Mouse (Mus musculus): ENCODE measurements around the gene Adamts7. TPM values are rescaled to one million over a fixed set of nuclear protein-coding genes. Genes with fewer than 3 reads are reported as not detected.

Adamts7 gene
- polyA plus RNA-seq, 1 experiment, result 9.8 TPM

- Histone ChIP-seq H3K79me3 (ENCODE audit: low read depth) (no peaks in the 10 kb centered on the region), H3K4me3 (ENCODE audit: insufficient read depth, poor library complexity, severe bottlenecking) (no peak overlapping the region), H3K36me3 (ENCODE audit: control insufficient read depth, insufficient read depth) (no peaks in the 10 kb centered on the region), H3K79me2 (ENCODE audit: control insufficient read depth, insufficient read depth) (no peaks in the 10 kb centered on the region), H3K27me3 (ENCODE audit: control insufficient read depth, insufficient read depth, insufficient read length) (no peaks in the 10 kb centered on the region), H3ac (ENCODE audit: control insufficient read depth, insufficient read length, low read depth) (no peak overlapping the region)
- no peak for TF ChIP-seq USF1 (IDR thresholded peaks at IDR 0.05; ENCODE audit: low read depth)
- no peak for TF ChIP-seq FOSL1 (IDR thresholded peaks at IDR 0.05; ENCODE audit: insufficient read depth, low read length, poor library complexity, severe bottlenecking)
- TF ChIP-seq CEBPB (IDR thresholded peaks at IDR 0.05; ENCODE audit: low read depth), result no peak
- TF ChIP-seq MAX (IDR thresholded peaks at IDR 0.05), result no peak
- no peak for TF ChIP-seq CTCF (IDR thresholded peaks at IDR 0.05; ENCODE audit: control insufficient read depth, insufficient read depth, insufficient read length)
- no peak for TF ChIP-seq MYOG (IDR thresholded peaks at IDR 0.05; ENCODE audit: control insufficient read depth, extremely low read depth, insufficient read length)
- TF ChIP-seq MYOD1 (IDR thresholded peaks at IDR 0.05; ENCODE audit: control insufficient read depth, insufficient read length, low read depth), result no peak
These were observed 26.7 kb upstream of the Adamts7 start for GRCm38 (mm10) chr9:90135963-90136677.

- no peaks in the 10 kb centered on the region for H3K27me3 ChIP-seq (ENCODE audit: control insufficient read depth, insufficient read depth, insufficient read length)
- H3K36me3 ChIP-seq (ENCODE audit: control insufficient read depth, insufficient read depth), result no peaks in the 10 kb centered on the region
- no peak for TF ChIP-seq MAX (IDR thresholded peaks at IDR 0.05)
- no peak for TF ChIP-seq MYOD1 (IDR thresholded peaks at IDR 0.05; ENCODE audit: control insufficient read depth, insufficient read length, low read depth)
- H3K4me3 ChIP-seq (ENCODE audit: insufficient read depth, poor library complexity, severe bottlenecking), result no peak overlapping the region
- H3K79me3 ChIP-seq (ENCODE audit: low read depth), result no peaks in the 10 kb centered on the region
- H3ac ChIP-seq (ENCODE audit: control insufficient read depth, insufficient read length, low read depth), result no peak overlapping the region
- no peaks in the 10 kb centered on the region for H3K79me2 ChIP-seq (ENCODE audit: control insufficient read depth, insufficient read depth)
These were observed 26.2 kb upstream of the Adamts7 start for GRCm38 (mm10) chr9:90136678-90136965.

GRCm38 (mm10) chr9:90145788-90146187, 17.1 kb upstream of the Adamts7 start:
- no peak overlapping the region for H3ac ChIP-seq (ENCODE audit: control insufficient read depth, insufficient read length, low read depth)
- no peak for TF ChIP-seq CTCF (IDR thresholded peaks at IDR 0.05; ENCODE audit: control insufficient read depth, insufficient read depth, insufficient read length)
- TF ChIP-seq MYOD1 (IDR thresholded peaks at IDR 0.05; ENCODE audit: control insufficient read depth, insufficient read length, low read depth), result no peak
- TF ChIP-seq FOSL1 (IDR thresholded peaks at IDR 0.05; ENCODE audit: insufficient read depth, low read length, poor library complexity, severe bottlenecking), result no peak
- no peak for TF ChIP-seq USF1 (IDR thresholded peaks at IDR 0.05; ENCODE audit: low read depth)
- TF ChIP-seq MYOG (IDR thresholded peaks at IDR 0.05; ENCODE audit: control insufficient read depth, extremely low read depth, insufficient read length), result no peak
- H3K36me3 ChIP-seq (ENCODE audit: control insufficient read depth, insufficient read depth), result no peaks in the 10 kb centered on the region
- no peak overlapping the region for H3K4me3 ChIP-seq (ENCODE audit: insufficient read depth, poor library complexity, severe bottlenecking)
- H3K27me3 ChIP-seq (ENCODE audit: control insufficient read depth, insufficient read depth, insufficient read length), result no peaks in the 10 kb centered on the region
- no peaks in the 10 kb centered on the region for H3K79me2 ChIP-seq (ENCODE audit: control insufficient read depth, insufficient read depth)
- no peaks in the 10 kb centered on the region for H3K79me3 ChIP-seq (ENCODE audit: low read depth)

- Histone ChIP-seq H3K79me3 (ENCODE audit: low read depth) (no peaks in the 10 kb centered on the region), H3K79me2 (ENCODE audit: control insufficient read depth, insufficient read depth) (no peaks in the 10 kb centered on the region), H3ac (ENCODE audit: control insufficient read depth, insufficient read length, low read depth) (no peak overlapping the region), H3K4me3 (ENCODE audit: insufficient read depth, poor library complexity, severe bottlenecking) (no peak overlapping the region), H3K27me3 (ENCODE audit: control insufficient read depth, insufficient read depth, insufficient read length) (no peaks in the 10 kb centered on the region), H3K36me3 (ENCODE audit: control insufficient read depth, insufficient read depth) (no peaks in the 10 kb centered on the region)
- TF ChIP-seq CTCF (IDR thresholded peaks at IDR 0.05; ENCODE audit: control insufficient read depth, insufficient read depth, insufficient read length), result no peak
- no peak for TF ChIP-seq MYOD1 (IDR thresholded peaks at IDR 0.05; ENCODE audit: control insufficient read depth, insufficient read length, low read depth)
- TF ChIP-seq FOSL1 (IDR thresholded peaks at IDR 0.05; ENCODE audit: insufficient read depth, low read length, poor library complexity, severe bottlenecking), result no peak
- TF ChIP-seq USF1 (IDR thresholded peaks at IDR 0.05; ENCODE audit: low read depth), result no peak
- TF ChIP-seq CEBPB (IDR thresholded peaks at IDR 0.05; ENCODE audit: low read depth), result no peak
- TF ChIP-seq MAX (IDR thresholded peaks at IDR 0.05), result no peak
- TF ChIP-seq MYOG (IDR thresholded peaks at IDR 0.05; ENCODE audit: control insufficient read depth, extremely low read depth, insufficient read length), result no peak
These were observed 16.0 kb upstream of the Adamts7 start for GRCm38 (mm10) chr9:90146869-90147268.

- Histone ChIP-seq H3ac (ENCODE audit: control insufficient read depth, insufficient read length, low read depth) (peak overlapping the region; percentile 24), H3K79me3 (ENCODE audit: low read depth) (no peaks in the 10 kb centered on the region), H3K4me3 (ENCODE audit: insufficient read depth, poor library complexity, severe bottlenecking) (peak overlapping the region; percentile 53), H3K79me2 (ENCODE audit: control insufficient read depth, insufficient read depth) (peaks cover 5% of the 10 kb centered on the region), H3K27me3 (ENCODE audit: control insufficient read depth, insufficient read depth, insufficient read length) (no peaks in the 10 kb centered on the region), H3K36me3 (ENCODE audit: control insufficient read depth, insufficient read depth) (no peaks in the 10 kb centered on the region)
- TF ChIP-seq USF1 (IDR thresholded peaks at IDR 0.05; ENCODE audit: low read depth) (no peak), FOSL1 (IDR thresholded peaks at IDR 0.05; ENCODE audit: insufficient read depth, low read length, poor library complexity, severe bottlenecking) (no peak), CTCF (IDR thresholded peaks at IDR 0.05; ENCODE audit: control insufficient read depth, insufficient read depth, insufficient read length) (peak; percentile 58), MYOG (IDR thresholded peaks at IDR 0.05; ENCODE audit: control insufficient read depth, extremely low read depth, insufficient read length) (no peak), CEBPB (IDR thresholded peaks at IDR 0.05; ENCODE audit: low read depth) (no peak), MYOD1 (IDR thresholded peaks at IDR 0.05; ENCODE audit: control insufficient read depth, insufficient read length, low read depth) (no peak)
These were observed 485 bp upstream of the Adamts7 start for GRCm38 (mm10) chr9:90162243-90162925.

GRCm38 (mm10) chr9:90163749-90164095, 853 bp downstream of the Adamts7 start:
- TF ChIP-seq MYOG (IDR thresholded peaks at IDR 0.05; ENCODE audit: control insufficient read depth, extremely low read depth, insufficient read length) (no peak), MAX (IDR thresholded peaks at IDR 0.05) (no peak), CEBPB (IDR thresholded peaks at IDR 0.05; ENCODE audit: low read depth) (no peak), USF1 (IDR thresholded peaks at IDR 0.05; ENCODE audit: low read depth) (no peak), CTCF (IDR thresholded peaks at IDR 0.05; ENCODE audit: control insufficient read depth, insufficient read depth, insufficient read length) (no peak), MYOD1 (IDR thresholded peaks at IDR 0.05; ENCODE audit: control insufficient read depth, insufficient read length, low read depth) (no peak), FOSL1 (IDR thresholded peaks at IDR 0.05; ENCODE audit: insufficient read depth, low read length, poor library complexity, severe bottlenecking) (no peak)
- H3K27me3 ChIP-seq (ENCODE audit: control insufficient read depth, insufficient read depth, insufficient read length), result no peaks in the 10 kb centered on the region
- peak overlapping the region; percentile 53 for H3K4me3 ChIP-seq (ENCODE audit: insufficient read depth, poor library complexity, severe bottlenecking)
- H3K79me2 ChIP-seq (ENCODE audit: control insufficient read depth, insufficient read depth), result peaks cover 10% of the 10 kb centered on the region
- peaks cover 1% of the 10 kb centered on the region for H3K79me3 ChIP-seq (ENCODE audit: low read depth)
- peak overlapping the region; percentile 73 for H3ac ChIP-seq (ENCODE audit: control insufficient read depth, insufficient read length, low read depth)
- no peaks in the 10 kb centered on the region for H3K36me3 ChIP-seq (ENCODE audit: control insufficient read depth, insufficient read depth)

All from C2C12 (cell line).